Mouse (Mus musculus): ENCODE measurements at regions not wholly inside any gene's neighbourhood (a gene's known extent, or its start where the extent isn't known, plus 50 kb on each side); places are given as distances from the start of the nearest gene placed in this dataset.

DNA sequence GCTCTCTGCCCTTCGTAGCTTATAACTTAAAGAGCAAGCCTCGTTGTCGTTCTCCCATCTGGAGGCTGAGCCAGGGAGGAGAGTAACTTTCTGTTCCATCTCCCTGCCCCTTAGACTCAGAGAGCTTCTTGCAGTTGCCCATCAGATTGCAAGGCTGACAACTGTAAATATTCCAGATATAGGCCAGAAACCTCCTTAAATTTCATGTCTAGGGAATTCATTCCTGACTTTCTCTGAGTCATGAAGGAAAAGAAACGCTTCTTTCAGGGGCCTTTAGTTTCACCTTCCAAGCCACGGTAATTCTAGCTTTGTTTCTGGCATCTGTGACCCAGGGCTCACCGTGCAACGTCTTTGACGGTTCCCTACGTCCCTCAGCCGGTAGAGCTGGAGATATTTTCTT is 220.0 kb upstream of the Srek1ip1 start:
- no peaks in the 10 kb centered on the region for H3K9me3 ChIP-seq (ENCODE audit: control insufficient read depth, low read length)
- H3K4me1 ChIP-seq (ENCODE audit: control insufficient read depth, insufficient read depth, low read length): peaks cover 12% of the 10 kb centered on the region; the same call in 1 of the 2 replicates
- no peak overlapping the region for H3K4me3 ChIP-seq (ENCODE audit: low read length)
- no peak overlapping the region for H3K27ac ChIP-seq (ENCODE audit: low read depth, low read length)
- H3K9ac ChIP-seq (ENCODE audit: low read depth, low read length): no peak overlapping the region
- WGBS: 52% methylated on average over 10 of the region's 10 CpGs
- no peak overlapping the region for H3K4me2 ChIP-seq (replicated peaks; ENCODE audit: low read depth, low read length)
- no peak for ATAC-seq (ENCODE audit: low FRiP score, low TSS enrichment)
- no peaks in the 10 kb centered on the region for H3K36me3 ChIP-seq (ENCODE audit: control insufficient read depth, insufficient read depth, low read length)
- H3K27me3 ChIP-seq (ENCODE audit: control insufficient read depth, insufficient read depth, low read length): no peaks in the 10 kb centered on the region

DNA sequence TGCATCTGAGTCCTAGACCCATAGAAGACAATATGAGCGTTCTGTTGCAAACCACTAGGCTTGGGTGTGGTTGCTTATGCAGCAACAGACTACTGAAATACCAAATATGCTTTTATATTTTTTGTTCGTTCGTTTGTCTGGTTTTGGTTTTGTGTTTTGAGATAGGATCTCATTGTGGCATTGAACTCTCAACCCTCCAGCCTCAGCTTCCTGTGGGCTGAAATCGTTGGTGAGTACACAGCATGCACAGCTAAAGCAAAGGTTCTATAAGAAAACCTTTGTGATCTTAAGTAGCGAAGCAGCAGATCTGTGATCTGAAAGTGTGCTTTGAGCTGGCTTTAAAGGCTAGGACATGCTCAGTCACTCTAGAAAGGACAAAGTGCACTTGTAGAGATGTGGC is 217.9 kb upstream of the Srek1ip1 start:
- WGBS: 86% methylated on average over 5 of the region's 5 CpGs
- H3K4me2 ChIP-seq (replicated peaks; ENCODE audit: low read depth, low read length): no peak overlapping the region
- H3K36me3 ChIP-seq (ENCODE audit: control insufficient read depth, insufficient read depth, low read length): no peaks in the 10 kb centered on the region
- H3K4me1 ChIP-seq (ENCODE audit: control insufficient read depth, insufficient read depth, low read length): peaks cover 17% of the 10 kb centered on the region; the same call in 1 of the 2 replicates
- no peak overlapping the region for H3K27ac ChIP-seq (ENCODE audit: low read depth, low read length)
- ATAC-seq (ENCODE audit: low FRiP score, low TSS enrichment): no peak
- H3K9me3 ChIP-seq (ENCODE audit: control insufficient read depth, low read length): no peaks in the 10 kb centered on the region
- H3K4me3 ChIP-seq (ENCODE audit: low read length): no peak overlapping the region
- no peaks in the 10 kb centered on the region for H3K27me3 ChIP-seq (ENCODE audit: control insufficient read depth, insufficient read depth, low read length)
- no peak overlapping the region for H3K9ac ChIP-seq (ENCODE audit: low read depth, low read length)

DNA sequence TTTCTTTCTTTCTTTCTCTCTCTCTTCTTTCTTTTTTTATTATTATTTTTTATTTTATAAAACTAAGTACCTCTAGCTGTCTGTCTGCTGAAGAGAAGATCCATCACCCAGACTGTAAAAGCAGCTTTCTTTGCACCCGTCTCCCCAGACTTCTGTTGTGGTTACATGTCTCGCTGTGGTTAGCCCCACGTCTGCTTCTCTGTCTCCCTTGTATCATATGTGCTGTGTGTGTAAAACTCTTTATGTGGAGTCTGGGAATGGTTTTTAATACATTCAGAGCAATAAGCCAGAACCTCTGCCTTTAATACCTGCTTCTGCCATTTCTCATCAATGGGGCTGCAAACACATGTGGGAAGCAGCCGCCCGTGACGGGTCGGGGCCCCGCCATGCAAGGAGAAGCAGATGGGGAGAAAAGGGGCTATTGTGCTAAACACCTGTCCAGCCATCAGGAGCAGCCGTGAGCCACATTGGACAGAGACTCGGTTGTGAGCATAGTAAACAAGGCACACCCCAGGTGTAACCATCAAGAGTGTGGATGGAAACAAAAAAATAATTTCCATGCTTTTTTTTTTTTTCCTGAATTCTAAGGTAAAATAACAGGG is 216.0 kb upstream of the Srek1ip1 start:
- no peak overlapping the region for H3K9ac ChIP-seq (ENCODE audit: low read depth, low read length)
- H3K27me3 ChIP-seq (ENCODE audit: control insufficient read depth, insufficient read depth, low read length): no peaks in the 10 kb centered on the region
- peaks cover 11% of the 10 kb centered on the region; the same call in 1 of the 2 replicates for H3K4me1 ChIP-seq (ENCODE audit: control insufficient read depth, insufficient read depth, low read length)
- H3K27ac ChIP-seq (ENCODE audit: low read depth, low read length): no peak overlapping the region
- H3K36me3 ChIP-seq (ENCODE audit: control insufficient read depth, insufficient read depth, low read length): no peaks in the 10 kb centered on the region
- no peaks in the 10 kb centered on the region for H3K9me3 ChIP-seq (ENCODE audit: control insufficient read depth, low read length)
- 0 out of 2 replicates have a peak, but pooled peaks have one; percentile 58 for ATAC-seq (ENCODE audit: low FRiP score, low TSS enrichment)
- H3K4me3 ChIP-seq (ENCODE audit: low read length): no peak overlapping the region
- H3K4me2 ChIP-seq (replicated peaks; ENCODE audit: low read depth, low read length): no peak overlapping the region
- 41% methylated on average over 10 of the region's 10 CpGs for WGBS

DNA sequence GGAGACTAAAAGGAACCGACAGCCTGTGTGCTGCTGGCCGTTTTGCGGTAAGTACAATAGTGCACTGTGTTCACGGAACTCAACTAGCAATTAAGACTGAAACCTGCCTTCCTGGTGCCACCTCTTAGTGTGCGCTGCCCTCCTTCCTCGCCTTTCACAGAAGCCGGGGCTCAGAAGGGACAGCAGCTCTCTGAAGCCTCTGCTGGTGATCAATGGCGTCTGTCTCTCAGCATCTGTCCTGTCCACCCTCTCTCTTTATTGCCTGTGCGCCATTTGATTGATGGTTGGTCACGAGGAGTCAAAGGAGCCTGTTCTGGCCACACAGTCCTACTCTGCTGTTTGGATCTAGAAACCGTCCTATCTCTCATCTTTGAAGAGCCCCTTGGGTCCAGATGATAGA is 214.4 kb upstream of the Srek1ip1 start:
- Histone ChIP-seq H3K4me1 (ENCODE audit: control insufficient read depth, insufficient read depth, low read length) (peaks cover 11% of the 10 kb centered on the region; the same call in 1 of the 2 replicates), H3K27me3 (ENCODE audit: control insufficient read depth, insufficient read depth, low read length) (no peaks in the 10 kb centered on the region), H3K9ac (ENCODE audit: low read depth, low read length) (no peak overlapping the region), H3K4me2 (replicated peaks; ENCODE audit: low read depth, low read length) (no peak overlapping the region), H3K9me3 (ENCODE audit: control insufficient read depth, low read length) (no peaks in the 10 kb centered on the region), H3K27ac (ENCODE audit: low read depth, low read length) (no peak overlapping the region), H3K36me3 (ENCODE audit: control insufficient read depth, insufficient read depth, low read length) (no peaks in the 10 kb centered on the region), H3K4me3 (ENCODE audit: low read length) (no peak overlapping the region)
- ATAC-seq (ENCODE audit: low FRiP score, low TSS enrichment): peak; percentile 37
- 38% methylated on average over 11 of the region's 11 CpGs for WGBS

DNA sequence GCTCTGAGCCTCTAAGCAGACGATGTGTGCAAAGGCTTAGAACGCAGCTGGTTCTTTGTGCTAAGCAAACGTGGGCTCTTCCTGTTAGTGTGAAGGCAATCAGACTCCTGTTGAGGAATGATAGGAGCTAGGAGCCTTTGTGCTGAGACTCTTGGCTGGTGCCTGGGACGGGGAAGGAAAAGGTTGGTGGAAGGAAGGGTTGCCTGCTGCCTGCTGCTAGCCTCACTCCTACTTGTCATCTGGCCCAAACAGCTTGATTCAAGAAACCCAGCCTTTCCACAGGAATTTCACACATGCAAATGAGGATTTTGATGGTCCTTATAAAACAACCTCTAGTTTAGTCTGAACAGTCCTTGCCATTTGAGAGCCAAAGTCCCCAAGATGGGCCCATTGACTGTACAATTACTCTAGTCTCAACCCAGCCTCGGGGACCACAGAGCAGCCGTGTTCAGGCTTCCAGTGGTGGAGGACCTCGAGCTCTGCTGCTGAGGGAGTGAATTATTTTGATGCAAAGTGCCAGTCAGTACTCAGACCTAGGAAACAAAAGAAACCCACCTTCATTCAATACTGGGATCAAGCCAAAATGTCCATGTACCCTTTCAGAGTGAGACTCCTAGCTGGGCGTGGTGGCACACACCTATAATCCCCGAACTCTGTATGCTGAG is 211.5 kb upstream of the Srek1ip1 start:
- Histone ChIP-seq H3K27me3 (ENCODE audit: control insufficient read depth, insufficient read depth, low read length) (no peaks in the 10 kb centered on the region), H3K27ac (ENCODE audit: low read depth, low read length) (no peak overlapping the region), H3K4me3 (ENCODE audit: low read length) (no peak overlapping the region), H3K4me2 (replicated peaks; ENCODE audit: low read depth, low read length) (no peak overlapping the region), H3K9ac (ENCODE audit: low read depth, low read length) (no peak overlapping the region), H3K4me1 (ENCODE audit: control insufficient read depth, insufficient read depth, low read length) (peaks cover 17% of the 10 kb centered on the region; the same call in 1 of the 2 replicates), H3K9me3 (ENCODE audit: control insufficient read depth, low read length) (no peaks in the 10 kb centered on the region), H3K36me3 (ENCODE audit: control insufficient read depth, insufficient read depth, low read length) (no peaks in the 10 kb centered on the region)
- no peak for ATAC-seq (ENCODE audit: low FRiP score, low TSS enrichment)
- WGBS: 54% methylated on average over 9 of the region's 9 CpGs

Measured in kidney, embryonic 14.5 days (tissue).